Mouse (Mus musculus) ovary, postnatal 14 days (tissue): ENCODE measurements around the gene Olfr366.
"Not testable (repeated sequence)": the region's sequence is repeated elsewhere in the genome, so short reads cannot be mapped to it uniquely, and the experiment has no call there.

Experiments
- DNase-seq: peaks from one replicate; pipeline ENCODE4 v3.0.0; 2022; ENCODE audit warnings: low spot score

Gene Olfr366

DNA sequence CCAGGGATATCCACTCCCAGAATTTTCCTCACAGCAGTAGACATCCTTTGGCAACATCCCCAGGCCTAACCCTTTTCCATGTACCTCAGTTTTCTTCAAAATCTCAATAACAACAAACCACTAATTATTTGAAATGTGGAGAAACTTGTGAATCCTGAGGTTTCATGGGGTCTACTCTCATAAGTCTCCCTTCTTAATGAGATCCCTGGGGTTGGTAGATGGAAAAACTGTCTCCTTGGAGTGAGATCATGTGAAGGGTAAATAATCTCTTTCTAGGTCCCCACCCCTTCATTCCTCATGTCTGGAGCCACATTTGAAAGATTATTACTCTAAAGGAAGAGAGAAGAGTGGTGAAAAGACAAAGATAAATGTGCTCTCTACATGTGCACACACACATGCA, at the start of gene Olfr366:
TSS of gene Olfr366 (plus strand) at position 301 of the 400 bp plus-strand sequence.
- no peak for DNase-seq

DNA sequence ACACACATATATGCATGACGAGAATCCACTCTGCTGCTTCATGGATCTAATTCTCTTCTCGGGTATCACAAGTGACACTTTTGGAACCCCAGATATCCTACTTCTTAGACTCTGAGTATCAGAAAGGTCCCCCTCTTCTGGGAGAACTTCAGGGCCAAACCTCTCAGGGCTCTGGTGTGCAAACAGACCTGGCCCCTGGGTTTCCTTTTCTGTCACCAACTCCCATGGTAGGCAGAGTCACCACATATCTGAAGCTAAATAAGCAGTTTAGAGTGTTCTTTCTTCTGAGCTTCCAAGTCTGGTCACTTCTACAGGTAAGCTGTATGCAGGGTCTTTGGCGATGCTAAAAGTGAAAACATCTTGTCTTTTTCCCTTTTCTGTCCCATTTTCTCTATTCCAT, 23.5 kb upstream of the Olfr366 start, which contains the start of gene Olfr365:
TSS of gene Olfr365 (plus strand) at position 301 of the 400 bp plus-strand sequence.
- DNase-seq, result no peak

DNA sequence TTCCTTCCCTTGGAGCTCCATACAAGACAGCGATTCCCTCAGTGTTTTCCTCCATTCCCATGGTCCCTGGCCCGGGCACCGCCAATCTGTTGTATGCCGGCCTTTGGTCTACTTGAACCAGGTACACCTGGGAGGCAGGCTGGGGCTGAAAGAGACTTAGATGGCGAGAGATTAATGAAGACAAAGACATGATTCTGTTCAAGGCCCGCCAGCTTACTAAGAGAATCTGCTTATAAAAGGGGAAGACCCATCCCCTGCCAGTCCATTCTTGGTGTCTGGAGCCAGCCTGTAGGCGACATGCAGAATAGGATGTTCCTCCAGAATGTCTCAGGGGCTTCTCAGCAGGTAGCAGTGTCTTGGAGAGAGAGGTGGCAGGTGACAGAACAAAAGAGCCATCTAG, 50.4 kb downstream of the Olfr366 start:
- not testable (repeated sequence) for DNase-seq
